7 mouse cellular contexts compared by ENCODE assay signal in the genomic region with DNA sequence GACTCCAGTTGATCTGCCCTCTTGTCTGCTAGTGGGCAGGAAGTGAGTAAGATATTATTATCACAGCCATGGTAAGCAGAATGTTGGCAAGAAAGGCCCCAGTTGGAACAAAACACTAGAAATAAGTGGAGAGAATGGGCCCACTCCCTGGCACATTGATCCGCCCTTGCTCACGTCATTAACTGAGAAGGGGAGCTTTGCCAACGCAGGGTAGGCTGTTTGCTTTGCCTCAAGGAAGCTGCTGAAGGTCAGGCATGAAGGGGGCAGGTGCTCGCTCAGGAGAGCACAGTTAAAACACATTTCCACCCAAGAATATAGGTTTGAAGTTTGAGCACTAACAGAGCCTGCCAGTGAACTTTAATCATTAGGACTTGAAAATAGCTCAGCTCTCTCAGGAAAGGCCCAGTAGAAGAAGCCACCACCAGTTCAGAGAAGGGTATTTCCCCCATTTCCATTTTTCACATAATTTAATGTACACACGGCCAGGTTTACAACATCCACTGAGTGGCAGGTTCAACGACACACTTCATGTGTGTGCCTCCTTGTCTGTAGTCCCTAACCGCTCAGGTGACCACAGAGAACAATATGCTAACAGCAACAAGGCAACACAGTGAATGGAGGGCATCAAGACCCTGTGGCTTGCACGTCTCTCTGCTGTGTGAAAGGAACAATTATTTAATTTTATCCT.
DNase-seq lines count a peak whose midpoint lies in the region; ATAC-seq and TF ChIP-seq lines count a peak whose summit lies in the region.

No protein-coding gene starts in this region.

- TF ChIP-seq POLR2A in lung, adult 2 months (IDR thresholded peaks at IDR 0.05; ENCODE audit: borderline replicate concordance, extremely low read depth, low read depth, low read length), result peak; percentile 19; the same call in 1 of the 2 replicates

- no peak for ATAC-seq in heart, embryonic 14.5 days (ENCODE audit: insufficient number of reproducible peaks, insufficient read depth, low FRiP score, low read depth)

- H3K36me3 ChIP-seq in heart, embryonic 14.5 days (ENCODE audit: control insufficient read depth, insufficient read depth, low read length), result no peaks in the 10 kb centered on the region

- peak; percentile 36 for DNase-seq in ovary, postnatal 36 days (ENCODE audit: low spot score)
- no peak for DNase-seq in ovary, postnatal 14 days (ENCODE audit: low spot score)
- peak; percentile 67 for DNase-seq in lung, adult 2 months
- DNase-seq in urinary bladder, adult 2 months (ENCODE audit: low spot score), result no peak
- DNase-seq in retina, postnatal 1 day, result no peak
- DNase-seq in adrenal gland, postnatal 4 days (ENCODE audit: low spot score in 2 of 2), result no peak

- H3K27ac ChIP-seq in heart, embryonic 14.5 days (replicated peaks in 1 of 2; ENCODE audit: control insufficient read depth in 1 of 2, insufficient read depth in 1 of 2, low read depth in 2 of 2, low read length in 2 of 2), result peak overlapping the region; percentile 65 to 73

- no peak overlapping the region for H3K4me3 ChIP-seq in heart, embryonic 14.5 days (ENCODE audit: control insufficient read depth in 1 of 2, insufficient read depth in 1 of 2, low read depth in 1 of 2, low read length in 2 of 2)
- no peak overlapping the region for H3K4me3 ChIP-seq in lung, adult 2 months (replicated peaks; ENCODE audit: extremely low read depth, low read depth, low read length)

- WGBS in heart, embryonic 14.5 days, result 53% methylated on average over 8 of the region's 8 CpGs
- WGBS in lung, adult 2 months, result 39% methylated on average over 8 of the region's 8 CpGs

- peaks cover 23 to 39% of the 10 kb centered on the region in 2 experiments for H3K4me1 ChIP-seq in heart, embryonic 14.5 days (ENCODE audit: control insufficient read depth in 2 of 2, insufficient read depth in 2 of 2, low read length in 2 of 2)
- H3K4me1 ChIP-seq in lung, adult 2 months (ENCODE audit: control insufficient read depth, insufficient read depth, low read length), result peaks cover 39% of the 10 kb centered on the region

- no peak for TF ChIP-seq CTCF in lung, adult 2 months (IDR thresholded peaks at IDR 0.05; ENCODE audit: insufficient read depth, low read length)

- H3K9me3 ChIP-seq in heart, embryonic 14.5 days (ENCODE audit: control insufficient read depth, low read length), result no peaks in the 10 kb centered on the region

- H3K9ac ChIP-seq in heart, embryonic 14.5 days (ENCODE audit: low read length), result 0 out of 2 replicates have a peak overlapping the region, but pooled peaks have one; percentile 7

- 0 out of 2 replicates have a peak overlapping the region, but pooled peaks have one; percentile 45 for H3K4me2 ChIP-seq in heart, embryonic 14.5 days (ENCODE audit: low read length)

- no peaks in the 10 kb centered on the region for H3K27me3 ChIP-seq in heart, embryonic 14.5 days (ENCODE audit: control insufficient read depth, insufficient read depth, low read length)

Comparison
In these comparisons a context has a peak if more than half of its experiments do, and no peak if none do; other contexts are left out.
1. DNase-seq: peak in ovary, postnatal 36 days (single experiment) and lung, adult 2 months (single experiment); none in ovary, postnatal 14 days (single experiment), urinary bladder, adult 2 months (single experiment), retina, postnatal 1 day (single experiment) and adrenal gland, postnatal 4 days (0 of 2).